Mouse (Mus musculus): Measurements from ENCODE around the gene Fcrl5. TPM values are rescaled to one million over a fixed set of nuclear protein-coding genes. Genes with fewer than 3 reads are reported as not detected.

Fcrl5 gene
- polyA plus RNA-seq, 1 experiment: not detected

GRCm38 (mm10) chr3:87504749-87505425, 69.3 kb downstream of the Fcrl5 start:
- Histone ChIP-seq H3K4me1 (ENCODE audit: control insufficient read depth, insufficient read depth, low read length) (0 out of 2 replicates have a peak, but pooled peaks cover 3% of the 10 kb centered on the region), H3K27ac (ENCODE audit: insufficient read depth, low read length) (no peak overlapping the region), H3K27me3 (ENCODE audit: control insufficient read depth, insufficient read depth, low read length) (no peaks in the 10 kb centered on the region), H3K4me3 (replicated peaks; ENCODE audit: insufficient read depth, low read depth, low read length) (no peak overlapping the region)
- TF ChIP-seq POLR2A (IDR thresholded peaks at IDR 0.05; ENCODE audit: borderline replicate concordance, insufficient read depth, low read length) (no peak), CTCF (IDR thresholded peaks at IDR 0.05; ENCODE audit: borderline replicate concordance, insufficient read depth, low read depth, low read length) (no peak)
- DNase-seq: no peak
- 61% methylated on average over 4 of the region's 4 CpGs for WGBS

- Histone ChIP-seq H3K27me3 (ENCODE audit: control insufficient read depth, insufficient read depth, low read length) (no peaks in the 10 kb centered on the region), H3K4me3 (replicated peaks; ENCODE audit: insufficient read depth, low read depth, low read length) (no peak overlapping the region), H3K4me1 (ENCODE audit: control insufficient read depth, insufficient read depth, low read length) (0 out of 2 replicates have a peak, but pooled peaks cover 3% of the 10 kb centered on the region), H3K27ac (ENCODE audit: insufficient read depth, low read length) (no peak overlapping the region)
- WGBS: 55% methylated on average over 12 of the region's 12 CpGs
- no peak for TF ChIP-seq CTCF (IDR thresholded peaks at IDR 0.05; ENCODE audit: borderline replicate concordance, insufficient read depth, low read depth, low read length)
- TF ChIP-seq POLR2A (IDR thresholded peaks at IDR 0.05; ENCODE audit: borderline replicate concordance, insufficient read depth, low read length): no peak
- DNase-seq: no peak
Observed at GRCm38 (mm10) chr3:87506456-87507416, 71.2 kb downstream of the Fcrl5 start.

- Histone ChIP-seq H3K4me1 (ENCODE audit: control insufficient read depth, insufficient read depth, low read length) (peaks cover 6% of the 10 kb centered on the region; the same call in 1 of the 2 replicates), H3K27me3 (ENCODE audit: control insufficient read depth, insufficient read depth, low read length) (no peaks in the 10 kb centered on the region), H3K27ac (ENCODE audit: insufficient read depth, low read length) (no peak overlapping the region), H3K4me3 (replicated peaks; ENCODE audit: insufficient read depth, low read depth, low read length) (peak overlapping the region; percentile 21)
- WGBS: 17% methylated on average over 17 of the region's 17 CpGs
- peak; percentile 79 to 82 for DNase-seq
- no peak for TF ChIP-seq POLR2A (IDR thresholded peaks at IDR 0.05; ENCODE audit: borderline replicate concordance, insufficient read depth, low read length)
- TF ChIP-seq CTCF (IDR thresholded peaks at IDR 0.05; ENCODE audit: borderline replicate concordance, insufficient read depth, low read depth, low read length): peak; percentile 88
Observed at GRCm38 (mm10) chr3:87508205-87508901, 72.8 kb downstream of the Fcrl5 start.

- no peak for DNase-seq
- peaks cover 6% of the 10 kb centered on the region; the same call in 1 of the 2 replicates for H3K4me1 ChIP-seq (ENCODE audit: control insufficient read depth, insufficient read depth, low read length)
- no peaks in the 10 kb centered on the region for H3K27me3 ChIP-seq (ENCODE audit: control insufficient read depth, insufficient read depth, low read length)
- H3K27ac ChIP-seq (ENCODE audit: insufficient read depth, low read length): no peak overlapping the region
- 45% methylated on average over 4 of the region's 4 CpGs for WGBS
- TF ChIP-seq POLR2A (IDR thresholded peaks at IDR 0.05; ENCODE audit: borderline replicate concordance, insufficient read depth, low read length): no peak
- no peak for TF ChIP-seq CTCF (IDR thresholded peaks at IDR 0.05; ENCODE audit: borderline replicate concordance, insufficient read depth, low read depth, low read length)
- no peak overlapping the region for H3K4me3 ChIP-seq (replicated peaks; ENCODE audit: insufficient read depth, low read depth, low read length)
Observed at GRCm38 (mm10) chr3:87509061-87509460, 73.5 kb downstream of the Fcrl5 start.

- TF ChIP-seq POLR2A (IDR thresholded peaks at IDR 0.05; ENCODE audit: borderline replicate concordance, insufficient read depth, low read length) (no peak), CTCF (IDR thresholded peaks at IDR 0.05; ENCODE audit: borderline replicate concordance, insufficient read depth, low read depth, low read length) (no peak)
- Histone ChIP-seq H3K27me3 (ENCODE audit: control insufficient read depth, insufficient read depth, low read length) (no peaks in the 10 kb centered on the region), H3K4me1 (ENCODE audit: control insufficient read depth, insufficient read depth, low read length) (peaks cover 6% of the 10 kb centered on the region; the same call in 1 of the 2 replicates), H3K27ac (ENCODE audit: insufficient read depth, low read length) (no peak overlapping the region), H3K4me3 (replicated peaks; ENCODE audit: insufficient read depth, low read depth, low read length) (no peak overlapping the region)
- WGBS: 89% methylated on average over 9 of the region's 9 CpGs
- DNase-seq: no peak
Observed at GRCm38 (mm10) chr3:87510832-87511231, 75.3 kb downstream of the Fcrl5 start.

GRCm38 (mm10) chr3:87511971-87512765, 76.6 kb downstream of the Fcrl5 start:
- TF ChIP-seq CTCF (IDR thresholded peaks at IDR 0.05; ENCODE audit: borderline replicate concordance, insufficient read depth, low read depth, low read length) (no peak), POLR2A (IDR thresholded peaks at IDR 0.05; ENCODE audit: borderline replicate concordance, insufficient read depth, low read length) (no peak)
- Histone ChIP-seq H3K27me3 (ENCODE audit: control insufficient read depth, insufficient read depth, low read length) (no peaks in the 10 kb centered on the region), H3K4me3 (replicated peaks; ENCODE audit: insufficient read depth, low read depth, low read length) (no peak overlapping the region), H3K4me1 (ENCODE audit: control insufficient read depth, insufficient read depth, low read length) (peaks cover 6% of the 10 kb centered on the region; the same call in 1 of the 2 replicates), H3K27ac (ENCODE audit: insufficient read depth, low read length) (no peak overlapping the region)
- no peak for DNase-seq
- WGBS: 27% methylated on average over 16 of the region's 16 CpGs
